Mouse (Mus musculus): ENCODE results near the gene Gm4450.

DNA sequence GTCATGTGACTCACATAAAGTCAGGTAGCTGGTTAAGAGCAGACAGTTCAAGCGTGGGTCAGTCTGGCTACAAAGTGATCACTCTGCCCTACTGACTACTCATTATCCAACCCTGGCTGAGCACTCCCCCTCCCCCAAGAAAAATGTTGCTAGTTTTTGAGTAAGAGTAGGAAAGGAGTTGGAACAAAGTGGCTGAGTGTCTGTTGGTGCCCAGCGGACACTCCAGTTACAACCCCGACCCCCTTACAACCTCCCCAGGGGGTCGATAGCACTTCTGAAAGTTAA is 37.2 kb downstream of the Gm4450 start:
- TF ChIP-seq POLR2A (IDR thresholded peaks at IDR 0.05; ENCODE audit: control insufficient read depth, extremely low read depth, insufficient read depth, low read length, poor library complexity) (no peak), CTCF (IDR thresholded peaks at IDR 0.05; ENCODE audit: borderline replicate concordance, control insufficient read depth, extremely low read depth, insufficient read depth, low read length, poor library complexity) (no peak)

Data from thymus, adult 2 months (tissue).